Mouse (Mus musculus): ENCODE data around the gene Mpp2. TPM values are rescaled to one million over a fixed set of nuclear protein-coding genes. Genes with fewer than 3 reads are reported as not detected.

The Mpp2 gene
- polyA plus RNA-seq, 1 experiment: 1.2 TPM

- H3K4me3 ChIP-seq (ENCODE audit: control insufficient read depth, low read depth, low read length): no peak overlapping the region
- H3K4me1 ChIP-seq (ENCODE audit: control insufficient read depth, insufficient read depth, low read length): no peaks in the 10 kb centered on the region
- no peak for TF ChIP-seq POLR2A (IDR thresholded peaks at IDR 0.05; ENCODE audit: control insufficient read depth, low read depth, low read length)
- no peak for TF ChIP-seq CTCF (IDR thresholded peaks at IDR 0.05; ENCODE audit: control insufficient read depth, insufficient read depth, insufficient replicate concordance, low read depth, low read length)
- no peaks in the 10 kb centered on the region for H3K27me3 ChIP-seq (ENCODE audit: control insufficient read depth, insufficient read depth, low read length)
- H3K36me3 ChIP-seq (ENCODE audit: control insufficient read depth, insufficient read depth, low read length): no peaks in the 10 kb centered on the region
- no peak overlapping the region for H3K27ac ChIP-seq (ENCODE audit: control insufficient read depth, insufficient read depth, low read depth, low read length)
Observed at GRCm38 (mm10) chr11:102043381-102043780, 44.9 kb downstream of the Mpp2 start.

GRCm38 (mm10) chr11:102042971-102043370 lies 45.3 kb downstream of the Mpp2 start:
- Histone ChIP-seq H3K4me3 (ENCODE audit: control insufficient read depth, low read depth, low read length) (no peak overlapping the region), H3K36me3 (ENCODE audit: control insufficient read depth, insufficient read depth, low read length) (no peaks in the 10 kb centered on the region), H3K27me3 (ENCODE audit: control insufficient read depth, insufficient read depth, low read length) (no peaks in the 10 kb centered on the region), H3K27ac (ENCODE audit: control insufficient read depth, insufficient read depth, low read depth, low read length) (no peak overlapping the region), H3K4me1 (ENCODE audit: control insufficient read depth, insufficient read depth, low read length) (no peaks in the 10 kb centered on the region)
- TF ChIP-seq POLR2A (IDR thresholded peaks at IDR 0.05; ENCODE audit: control insufficient read depth, low read depth, low read length) (no peak), CTCF (IDR thresholded peaks at IDR 0.05; ENCODE audit: control insufficient read depth, insufficient read depth, insufficient replicate concordance, low read depth, low read length) (no peak)

- Histone ChIP-seq H3K36me3 (ENCODE audit: control insufficient read depth, insufficient read depth, low read length) (no peaks in the 10 kb centered on the region), H3K4me1 (ENCODE audit: control insufficient read depth, insufficient read depth, low read length) (no peaks in the 10 kb centered on the region), H3K4me3 (ENCODE audit: control insufficient read depth, low read depth, low read length) (no peak within 1 kb of the TSS), H3K27ac (ENCODE audit: control insufficient read depth, insufficient read depth, low read depth, low read length) (no peak within 1 kb of the TSS), H3K27me3 (ENCODE audit: control insufficient read depth, insufficient read depth, low read length) (no peaks in the 10 kb centered on the region)
- no peak for TF ChIP-seq POLR2A (IDR thresholded peaks at IDR 0.05; ENCODE audit: control insufficient read depth, low read depth, low read length)
- no peak for TF ChIP-seq CTCF (IDR thresholded peaks at IDR 0.05; ENCODE audit: control insufficient read depth, insufficient read depth, insufficient replicate concordance, low read depth, low read length)
Observed at GRCm38 (mm10) chr11:102041350-102041949, 46.9 kb downstream of the Mpp2 start, which contains the start of gene Cd300lg. Gene Cd300lg, plus strand, starts transcription at chr11:102041509.

GRCm38 (mm10) chr11:102040646-102041045 lies 47.7 kb downstream of the Mpp2 start:
- Histone ChIP-seq H3K4me3 (ENCODE audit: control insufficient read depth, low read depth, low read length) (no peak overlapping the region), H3K36me3 (ENCODE audit: control insufficient read depth, insufficient read depth, low read length) (no peaks in the 10 kb centered on the region), H3K27me3 (ENCODE audit: control insufficient read depth, insufficient read depth, low read length) (no peaks in the 10 kb centered on the region), H3K4me1 (ENCODE audit: control insufficient read depth, insufficient read depth, low read length) (no peaks in the 10 kb centered on the region), H3K27ac (ENCODE audit: control insufficient read depth, insufficient read depth, low read depth, low read length) (no peak overlapping the region)
- TF ChIP-seq POLR2A (IDR thresholded peaks at IDR 0.05; ENCODE audit: control insufficient read depth, low read depth, low read length) (no peak), CTCF (IDR thresholded peaks at IDR 0.05; ENCODE audit: control insufficient read depth, insufficient read depth, insufficient replicate concordance, low read depth, low read length) (peak; percentile 51; the same call in 1 of the 2 replicates)

GRCm38 (mm10) chr11:102040138-102040524 lies 48.2 kb downstream of the Mpp2 start:
- H3K27ac ChIP-seq (ENCODE audit: control insufficient read depth, insufficient read depth, low read depth, low read length): no peak overlapping the region
- no peak overlapping the region for H3K4me3 ChIP-seq (ENCODE audit: control insufficient read depth, low read depth, low read length)
- no peaks in the 10 kb centered on the region for H3K4me1 ChIP-seq (ENCODE audit: control insufficient read depth, insufficient read depth, low read length)
- H3K27me3 ChIP-seq (ENCODE audit: control insufficient read depth, insufficient read depth, low read length): no peaks in the 10 kb centered on the region
- no peak for TF ChIP-seq POLR2A (IDR thresholded peaks at IDR 0.05; ENCODE audit: control insufficient read depth, low read depth, low read length)
- peak; percentile 97 for TF ChIP-seq CTCF (IDR thresholded peaks at IDR 0.05; ENCODE audit: control insufficient read depth, insufficient read depth, insufficient replicate concordance, low read depth, low read length)
- no peaks in the 10 kb centered on the region for H3K36me3 ChIP-seq (ENCODE audit: control insufficient read depth, insufficient read depth, low read length)

GRCm38 (mm10) chr11:102039487-102040137 lies 48.7 kb downstream of the Mpp2 start:
- H3K4me1 ChIP-seq (ENCODE audit: control insufficient read depth, insufficient read depth, low read length): no peaks in the 10 kb centered on the region
- no peaks in the 10 kb centered on the region for H3K27me3 ChIP-seq (ENCODE audit: control insufficient read depth, insufficient read depth, low read length)
- H3K36me3 ChIP-seq (ENCODE audit: control insufficient read depth, insufficient read depth, low read length): no peaks in the 10 kb centered on the region
- H3K27ac ChIP-seq (ENCODE audit: control insufficient read depth, insufficient read depth, low read depth, low read length): no peak overlapping the region
- no peak overlapping the region for H3K4me3 ChIP-seq (ENCODE audit: control insufficient read depth, low read depth, low read length)
- no peak for TF ChIP-seq POLR2A (IDR thresholded peaks at IDR 0.05; ENCODE audit: control insufficient read depth, low read depth, low read length)
- no peak for TF ChIP-seq CTCF (IDR thresholded peaks at IDR 0.05; ENCODE audit: control insufficient read depth, insufficient read depth, insufficient replicate concordance, low read depth, low read length)

- TF ChIP-seq CTCF (IDR thresholded peaks at IDR 0.05; ENCODE audit: control insufficient read depth, insufficient read depth, insufficient replicate concordance, low read depth, low read length) (no peak), POLR2A (IDR thresholded peaks at IDR 0.05; ENCODE audit: control insufficient read depth, low read depth, low read length) (no peak)
Observed at GRCm38 (mm10) chr11:102037789-102038188, 50.5 kb downstream of the Mpp2 start.

More at GRCm38 (mm10) chr11:102037789-102038188, 50.5 kb downstream of the Mpp2 start:
- no peaks in the 10 kb centered on the region for H3K4me1 ChIP-seq (ENCODE audit: control insufficient read depth, insufficient read depth, low read length)
- H3K4me3 ChIP-seq (ENCODE audit: control insufficient read depth, low read depth, low read length): no peak overlapping the region
- H3K27ac ChIP-seq (ENCODE audit: control insufficient read depth, insufficient read depth, low read depth, low read length): no peak overlapping the region
- no peaks in the 10 kb centered on the region for H3K27me3 ChIP-seq (ENCODE audit: control insufficient read depth, insufficient read depth, low read length)
- no peaks in the 10 kb centered on the region for H3K36me3 ChIP-seq (ENCODE audit: control insufficient read depth, insufficient read depth, low read length)

Data from testis, adult 2 months (tissue).